Mouse (Mus musculus) CD8-positive naive resting alpha-beta T cell, adult 2 months (primary cell): Measurements from ENCODE around the gene Slc7a5.
A peak's percentile ranks its signal among the peaks of the same experiment; 100 is the strongest.

Source experiments
- DNase-seq, 2 experiments: peaks; one replicate each; pipeline ENCODE4 v3.0.0; 2022; ENCODE audit warnings: low read depth in 2 of 2, low spot score in 2 of 2

Gene Slc7a5

GRCm38 (mm10) chr8:121851716-121852115 is 55.8 kb downstream of the Slc7a5 start:
- DNase-seq: no peak

- DNase-seq: peak; percentile 97 to 99
Measured at GRCm38 (mm10) chr8:121850821-121851470, 56.5 kb downstream of the Slc7a5 start.

GRCm38 (mm10) chr8:121850436-121850820 is 57.1 kb downstream of the Slc7a5 start:
- no peak for DNase-seq

- peak; percentile 65 to 74 for DNase-seq
Measured at GRCm38 (mm10) chr8:121850018-121850417, 57.5 kb downstream of the Slc7a5 start.

GRCm38 (mm10) chr8:121849303-121849702 is 58.2 kb downstream of the Slc7a5 start:
- no peak for DNase-seq

- no peak for DNase-seq
Measured at GRCm38 (mm10) chr8:121848495-121848894, 59.0 kb downstream of the Slc7a5 start.

GRCm38 (mm10) chr8:121847987-121848386 is 59.5 kb downstream of the Slc7a5 start:
- DNase-seq: no peak

GRCm38 (mm10) chr8:121847261-121847822 is 60.2 kb downstream of the Slc7a5 start:
- no peak for DNase-seq

- no peak for DNase-seq
Measured at GRCm38 (mm10) chr8:121846815-121847214, 60.7 kb downstream of the Slc7a5 start.

GRCm38 (mm10) chr8:121844765-121845164 is 62.7 kb downstream of the Slc7a5 start:
- no peak for DNase-seq

GRCm38 (mm10) chr8:121843184-121843733 is 64.2 kb downstream of the Slc7a5 start:
- DNase-seq: no peak

- no peak for DNase-seq
Measured at GRCm38 (mm10) chr8:121842064-121842955, 65.2 kb downstream of the Slc7a5 start.

- DNase-seq: peak; percentile 70 to 76
Measured at GRCm38 (mm10) chr8:121841242-121841641, 66.3 kb downstream of the Slc7a5 start.

GRCm38 (mm10) chr8:121832503-121832902 is 75.0 kb downstream of the Slc7a5 start:
- DNase-seq: peak; percentile 72 to 81

GRCm38 (mm10) chr8:121832061-121832460 is 75.4 kb downstream of the Slc7a5 start:
- no peak for DNase-seq
